Comparison of ENCODE assay signal across 11 mouse cellular contexts in the genomic region with DNA sequence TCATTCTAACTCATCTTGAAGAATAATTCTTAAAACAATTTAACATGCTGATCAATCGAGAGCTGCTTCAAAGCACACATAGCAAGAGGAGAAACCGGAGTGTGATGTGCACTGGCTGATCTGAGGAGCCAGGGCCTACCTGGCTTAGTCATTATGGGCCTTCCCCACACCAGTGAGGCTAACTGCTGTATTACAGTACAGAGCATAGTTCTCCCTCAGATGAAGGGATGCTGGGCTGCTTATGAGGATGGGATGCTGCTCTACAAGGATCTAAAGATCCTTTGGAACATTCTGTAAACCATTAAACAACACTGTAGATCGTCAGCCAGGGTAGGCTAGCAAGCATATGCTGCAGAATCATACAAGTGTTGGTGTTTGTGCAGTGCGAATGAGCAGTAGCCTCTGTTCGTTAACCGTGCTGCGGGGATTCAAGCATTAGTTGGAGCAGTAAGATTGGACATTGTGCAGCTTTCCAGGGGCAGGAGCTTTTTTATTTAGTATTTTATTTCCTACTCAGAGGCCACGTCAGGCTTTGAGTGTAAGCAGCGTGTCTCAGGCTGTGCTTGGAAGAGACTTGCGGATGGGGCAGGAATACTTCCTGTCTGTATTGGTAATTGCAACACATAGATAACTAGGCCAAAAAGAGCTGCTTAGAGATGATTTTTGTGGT. TPM values are rescaled to one million over a fixed set of nuclear protein-coding genes. Genes with fewer than 3 reads are reported as not detected.
A peak's percentile ranks its signal among the peaks of the same experiment; 100 is the strongest.
DNase-seq lines count a peak whose midpoint lies in the region; ATAC-seq and TF ChIP-seq lines count a peak whose summit lies in the region.
"Had no signal": no experiment of that assay in that cellular context is flagged by ENCODE, and none has a peak within 500 bp of the region (broad histone marks: within the 10 kb centered on the region; RNA-seq: fewer than 3 reads in every experiment).

No protein-coding gene starts in this region.

- no peak for TF ChIP-seq CTCF in forebrain, postnatal 0 days (IDR thresholded peaks at IDR 0.05; ENCODE audit: low read depth)

- DNase-seq in hindbrain, embryonic 10.5 days (ENCODE audit: low spot score), result no peak
- DNase-seq in right cerebral cortex, adult 2 months (ENCODE audit: low spot score in 2 of 2), result peak; percentile 36 to 57
- DNase-seq in right cerebral cortex, postnatal 36 days (ENCODE audit: low spot score in 2 of 2), result no peak
- peak; percentile 63 for DNase-seq in forebrain, postnatal 0 days
- no peak for DNase-seq in kidney, postnatal 36 days
- no peak for DNase-seq in adipocyte (ENCODE audit: low spot score)
- DNase-seq: lung, postnatal 14 days; thymus, postnatal 14 days had no signal

- peak overlapping the region; percentile 47 for H3K4me3 ChIP-seq in hindbrain, embryonic 13.5 days
- no peak overlapping the region for H3K4me3 ChIP-seq in hindbrain, embryonic 10.5 days
- peak overlapping the region; percentile 43 for H3K4me3 ChIP-seq in forebrain, postnatal 0 days (ENCODE audit: low read depth, low read length)
- H3K4me3 ChIP-seq in neural tube, embryonic 14.5 days (ENCODE audit: low read depth, low read length), result peak overlapping the region; percentile 43

- 82% methylated on average over 10 of the region's 10 CpGs for WGBS in hindbrain, embryonic 13.5 days
- 92% methylated on average over 10 of the region's 10 CpGs for WGBS in hindbrain, embryonic 10.5 days
- 29% methylated on average over 10 of the region's 10 CpGs for WGBS in forebrain, postnatal 0 days
- 68% methylated on average over 10 of the region's 10 CpGs for WGBS in neural tube, embryonic 14.5 days

- H3K27ac ChIP-seq in hindbrain, embryonic 13.5 days, result peak overlapping the region; percentile 93
- no peak overlapping the region for H3K27ac ChIP-seq in hindbrain, embryonic 10.5 days
- peak overlapping the region; percentile 95 for H3K27ac ChIP-seq in forebrain, postnatal 0 days (ENCODE audit: low read depth, low read length)
- peak overlapping the region; percentile 67 for H3K27ac ChIP-seq in neural tube, embryonic 14.5 days (ENCODE audit: low read depth, low read length)

- H3K4me1 ChIP-seq in hindbrain, embryonic 13.5 days (replicated peaks), result peaks cover 39% of the 10 kb centered on the region
- H3K4me1 ChIP-seq in hindbrain, embryonic 10.5 days (replicated peaks), result peaks cover 10% of the 10 kb centered on the region; the same call in 1 of the 2 replicates
- peaks cover 13% of the 10 kb centered on the region; the same call in 1 of the 2 replicates for H3K4me1 ChIP-seq in forebrain, postnatal 0 days (ENCODE audit: insufficient read depth)
- H3K4me1 ChIP-seq in neural tube, embryonic 14.5 days (ENCODE audit: control insufficient read depth, insufficient read depth, low read length), result peaks cover 15% of the 10 kb centered on the region; the same call in 1 of the 2 replicates

- peak overlapping the region; percentile 72 for H3K9ac ChIP-seq in hindbrain, embryonic 13.5 days
- H3K9ac ChIP-seq in forebrain, postnatal 0 days, result peak overlapping the region; percentile 63
- peak overlapping the region; percentile 58 for H3K9ac ChIP-seq in neural tube, embryonic 14.5 days (replicated peaks; ENCODE audit: low read depth, low read length)

- H3K27me3 ChIP-seq in hindbrain, embryonic 13.5 days, result no peaks in the 10 kb centered on the region
- no peaks in the 10 kb centered on the region for H3K27me3 ChIP-seq in hindbrain, embryonic 10.5 days (ENCODE audit: insufficient read depth, poor library complexity, severe bottlenecking)
- no peaks in the 10 kb centered on the region for H3K27me3 ChIP-seq in forebrain, postnatal 0 days (ENCODE audit: insufficient read depth, low read length)
- no peaks in the 10 kb centered on the region for H3K27me3 ChIP-seq in neural tube, embryonic 14.5 days (ENCODE audit: control insufficient read depth, insufficient read depth, low read length)

- H3K36me3 ChIP-seq in hindbrain, embryonic 13.5 days, result peaks cover 14% of the 10 kb centered on the region
- peaks cover 33% of the 10 kb centered on the region for H3K36me3 ChIP-seq in hindbrain, embryonic 10.5 days
- H3K36me3 ChIP-seq in forebrain, postnatal 0 days (ENCODE audit: insufficient read depth), result 0 out of 2 replicates have a peak, but pooled peaks cover 9% of the 10 kb centered on the region
- H3K36me3 ChIP-seq in neural tube, embryonic 14.5 days (ENCODE audit: control insufficient read depth, insufficient read depth, low read length), result peaks cover 6% of the 10 kb centered on the region

- ATAC-seq in hindbrain, embryonic 13.5 days (ENCODE audit: low FRiP score), result peak; percentile 33; the same call in 1 of the 2 replicates
- peak; percentile 49 for ATAC-seq in forebrain, postnatal 0 days
- no peak for ATAC-seq in neural tube, embryonic 14.5 days (ENCODE audit: low read depth)
- ATAC-seq: intestine, postnatal 0 days had no signal

- no peaks in the 10 kb centered on the region for H3K9me3 ChIP-seq in hindbrain, embryonic 13.5 days
- no peaks in the 10 kb centered on the region for H3K9me3 ChIP-seq in hindbrain, embryonic 10.5 days
- H3K9me3 ChIP-seq in forebrain, postnatal 0 days (ENCODE audit: low read length), result no peaks in the 10 kb centered on the region
- no peaks in the 10 kb centered on the region for H3K9me3 ChIP-seq in neural tube, embryonic 14.5 days (ENCODE audit: control insufficient read depth, low read length)

- peak overlapping the region; percentile 72 for H3K4me2 ChIP-seq in hindbrain, embryonic 13.5 days
- H3K4me2 ChIP-seq in forebrain, postnatal 0 days (ENCODE audit: low read depth), result peak overlapping the region; percentile 71
- H3K4me2 ChIP-seq in neural tube, embryonic 14.5 days (ENCODE audit: low read depth, low read length), result peak overlapping the region; percentile 76

RNA-seq across cellular contexts. Expression of a gene that starts 33.9 kb away (rescaled TPM):
- polyA plus RNA-seq in hindbrain, embryonic 13.5 days (2015; fragmentation: Nextera tagmentation; extraction: Ambion mirVana), result 41.2 and 41.3 TPM in 2 replicates
- polyA plus RNA-seq in hindbrain, embryonic 10.5 days (2016; fragmentation: Nextera tagmentation; extraction: Ambion mirVana), result 21.6 and 27.5 TPM in 2 replicates
- 15.6 and 17.9 TPM in 2 replicates for total RNA-seq in forebrain, postnatal 0 days (2014; rRNA removed)
- 27.4 and 38.2 TPM in 2 replicates for polyA plus RNA-seq in forebrain, postnatal 0 days (2015; fragmentation: Nextera tagmentation; extraction: Ambion mirVana)
- polyA plus RNA-seq in neural tube, embryonic 14.5 days (2014; fragmentation: Nextera tagmentation; extraction: Ambion mirVana), result 44.9 and 45.0 TPM in 2 replicates

Comparison
In these comparisons a context has a peak if more than half of its experiments do, and no peak if none do; other contexts are left out.
1. DNase-seq: peak in right cerebral cortex, adult 2 months (2 of 2) and forebrain, postnatal 0 days (single experiment); none in hindbrain, embryonic 10.5 days (single experiment), right cerebral cortex, postnatal 36 days (0 of 2), kidney, postnatal 36 days (0 of 2) and adipocyte (single experiment).
2. Peak in every context shown above with its lines, with median percentiles within 50 percentile points of each other: H3K4me2 ChIP-seq and H3K9ac ChIP-seq.